Mouse (Mus musculus) cerebellum, adult 2 months (tissue): ENCODE measurements at regions not wholly inside any gene's neighbourhood (a gene's known extent, or its start where the extent isn't known, plus 50 kb on each side); places are given as distances from the start of the nearest gene placed in this dataset.

Source experiments
- CTCF ChIP-seq: fragments of 200-500 bp; IDR thresholded peaks from 2 replicates; pipeline ENCODE4 v1.5.1; 2011; ENCODE audit warnings: low read depth, mild to moderate bottlenecking, control low read depth, low read length, moderate library complexity, borderline replicate concordance; ENCODE audit not compliant: insufficient read depth
- POLR2A ChIP-seq: fragments of 200-500 bp; IDR thresholded peaks from 2 replicates; pipeline ENCODE4 v1.6.1; 2011; ENCODE audit warnings: low read length, control low read depth, borderline replicate concordance; ENCODE audit not compliant: insufficient read depth

GRCm38 (mm10) chr17:92159325-92159724 is 1039.5 kb upstream of the Adcyap1 start:
- no peak for TF ChIP-seq CTCF
- no peak for TF ChIP-seq POLR2A
